Mouse (Mus musculus) cortical plate, adult 2 months (tissue): ENCODE results near the gene Emid1. TPM values are rescaled to one million over a fixed set of nuclear protein-coding genes. Genes with fewer than 3 reads are reported as not detected.

Source experiments
- H3K27ac ChIP-seq: fragments of 200-500 bp; 2 replicates; pipeline ENCODE4 v1.5.1; 2012; ENCODE audit warnings: low read length, control low read depth, inconsistent platforms; ENCODE audit not compliant: insufficient read depth
- H3K4me1 ChIP-seq: fragments of 200-500 bp; 2 replicates; pipeline ENCODE4 v1.6.1; 2011; ENCODE audit warnings: low read length; ENCODE audit not compliant: control insufficient read depth, insufficient read depth
- H3K4me3 ChIP-seq: fragments of 200-500 bp; 2 replicates; pipeline ENCODE4 v1.5.1; 2011; ENCODE audit warnings: mild to moderate bottlenecking, low read length, control low read depth; ENCODE audit not compliant: insufficient read depth
- CTCF ChIP-seq: fragments of 200-500 bp; IDR thresholded peaks from 2 replicates; pipeline ENCODE4 v1.5.1; 2011; ENCODE audit warnings: mild to moderate bottlenecking, control low read depth, low read length; ENCODE audit not compliant: insufficient read depth; ENCODE audit errors: extremely low read depth
- POLR2A ChIP-seq: fragments of 200-500 bp; IDR thresholded peaks from 2 replicates; pipeline ENCODE4 v1.6.1; 2011; ENCODE audit warnings: mild to moderate bottlenecking, low read length, control low read depth; ENCODE audit not compliant: insufficient read depth; ENCODE audit errors: extremely low read depth
- polyA plus RNA-seq: library from polyadenylated mRNA; depleted of rRNA; stranded (reverse); fragments of >200 nt; gene quantifications from 2 replicates; pipeline ENCODE4 v1.2.3, GENCODE M21; 2012; rRNA removed

Emid1 gene
- polyA plus RNA-seq: 8.1 and 9.9 TPM in 2 replicates

DNA sequence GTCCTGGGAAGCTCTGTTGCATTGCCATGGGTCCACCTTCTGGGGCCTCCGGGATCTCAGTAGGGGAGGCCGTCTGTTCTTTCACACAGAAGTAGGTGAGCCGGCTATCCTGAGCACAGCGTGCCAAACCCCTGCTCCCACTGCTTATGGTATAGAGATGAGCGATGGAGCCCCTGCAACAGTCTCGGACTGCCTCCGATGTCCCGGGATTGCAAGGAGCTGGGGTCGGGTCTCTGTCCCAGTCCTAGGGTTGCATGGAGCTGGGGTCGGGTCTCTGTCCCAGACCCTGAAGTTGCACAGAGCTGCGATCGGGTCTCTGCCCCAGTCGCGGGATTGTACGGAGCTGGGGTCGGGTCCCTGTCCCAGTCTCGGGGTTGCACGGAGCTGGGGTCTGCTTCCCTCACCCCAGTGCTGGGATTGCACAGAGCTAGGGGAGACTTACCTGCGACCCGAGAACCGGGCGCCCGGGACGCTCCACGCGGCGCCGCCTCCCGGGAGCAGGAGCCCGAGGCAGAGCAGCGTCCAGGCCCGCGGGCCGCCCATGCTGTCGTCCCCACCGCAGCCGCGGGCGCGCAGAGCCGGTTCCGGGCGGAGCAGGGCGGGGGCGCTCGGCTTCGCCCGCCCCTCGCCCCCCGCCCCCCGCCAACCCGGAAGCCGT, at the start of gene Emid1:
Gene Emid1, minus strand, starts transcription at position 578 of the 658 bp plus-strand sequence.
- no peak within 1 kb of the TSS for H3K27ac ChIP-seq
- no peaks in the 10 kb centered on the region for H3K4me1 ChIP-seq
- H3K4me3 ChIP-seq: peak within 1 kb of the TSS; percentile 22; the same call in 1 of the 2 replicates
- TF ChIP-seq CTCF: no peak
- TF ChIP-seq POLR2A: no peak

DNA sequence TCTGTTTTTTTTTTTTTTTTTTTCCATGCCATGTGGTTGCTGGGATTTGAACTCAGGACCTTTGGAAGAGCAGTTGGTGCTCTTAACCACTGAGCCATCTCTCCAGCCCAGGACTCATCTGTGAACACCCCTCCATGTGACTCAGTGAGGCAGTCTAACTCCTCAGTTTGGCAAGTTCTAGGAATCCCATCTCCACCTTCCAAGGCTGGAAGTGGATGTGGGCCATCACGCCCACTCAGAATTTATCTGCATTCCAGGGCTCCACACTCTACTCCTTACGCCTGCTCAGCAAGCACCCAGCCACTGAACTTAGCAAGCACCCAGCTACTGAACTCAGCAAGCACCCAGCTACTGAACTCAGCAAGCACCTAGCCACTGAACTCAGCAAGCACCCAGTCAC, 47.8 kb upstream of the Emid1 start:
- no peak for TF ChIP-seq CTCF
- no peak for TF ChIP-seq POLR2A
- Histone ChIP-seq H3K27ac (no peak overlapping the region), H3K4me1 (no peaks in the 10 kb centered on the region), H3K4me3 (no peak overlapping the region)

DNA sequence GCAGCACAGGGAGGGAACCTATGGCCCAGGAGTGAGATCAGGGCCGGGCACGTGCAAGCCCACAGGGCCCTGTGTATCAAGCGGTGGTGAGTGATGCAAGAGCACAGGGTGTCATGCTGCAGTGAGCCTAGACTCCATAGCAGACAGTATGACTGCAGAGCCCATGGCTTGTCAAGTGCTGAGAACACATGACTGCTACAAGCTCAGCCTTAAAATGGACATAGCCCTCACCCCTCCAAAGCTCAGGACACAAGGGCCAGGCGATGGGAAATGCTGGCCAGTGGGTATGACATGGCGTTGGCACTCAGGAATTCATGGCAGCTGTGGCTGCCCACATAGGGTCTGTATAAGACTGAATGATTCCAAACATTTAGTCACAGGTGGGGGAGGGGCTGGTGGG, 45.0 kb upstream of the Emid1 start:
- no peaks in the 10 kb centered on the region for H3K4me1 ChIP-seq
- TF ChIP-seq POLR2A: no peak
- TF ChIP-seq CTCF: no peak

DNA sequence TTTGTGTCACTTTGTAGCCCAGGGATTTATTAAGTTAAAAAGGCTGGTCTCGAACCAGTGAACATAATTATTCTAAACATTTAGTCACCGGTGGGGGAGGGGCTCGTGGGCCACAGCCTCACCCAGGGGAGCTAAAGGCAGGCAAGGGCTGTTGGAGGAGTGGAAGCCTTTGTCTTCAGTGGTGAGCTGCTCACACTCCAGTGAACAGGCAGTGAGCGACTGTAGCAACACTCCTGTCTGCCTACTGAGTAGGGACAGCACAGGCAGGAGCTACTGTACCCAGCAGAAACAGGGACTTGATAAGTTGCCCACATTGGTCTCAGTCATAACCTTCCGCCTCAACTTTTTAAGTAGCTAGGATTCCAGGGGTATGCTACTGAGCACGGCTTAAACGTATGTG, 44.5 kb upstream of the Emid1 start:
- Histone ChIP-seq H3K4me1 (no peaks in the 10 kb centered on the region), H3K4me3 (no peak overlapping the region), H3K27ac (no peak overlapping the region)
- TF ChIP-seq POLR2A: no peak
- no peak for TF ChIP-seq CTCF

More for the DNA sequence above, 45.0 kb upstream of the Emid1 start:
- Histone ChIP-seq H3K4me3 (no peak overlapping the region), H3K27ac (no peak overlapping the region)

DNA sequence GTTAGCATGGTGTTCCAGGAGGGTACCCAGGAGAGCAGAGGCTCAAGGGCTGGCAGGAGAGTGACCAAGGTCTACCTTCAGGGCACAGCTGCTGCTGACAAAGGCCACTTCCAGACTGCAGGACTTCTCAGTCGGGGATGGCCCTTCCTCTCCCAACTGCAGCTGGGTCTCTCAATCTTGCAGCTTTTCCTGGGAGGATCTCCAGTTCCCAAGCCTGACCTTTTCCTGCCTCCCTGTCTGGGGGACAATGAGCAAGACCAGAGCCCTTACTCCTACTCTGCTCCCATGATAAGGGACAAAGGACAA, 41.5 kb upstream of the Emid1 start:
- no peak overlapping the region for H3K27ac ChIP-seq
- TF ChIP-seq CTCF: no peak
- TF ChIP-seq POLR2A: no peak
- H3K4me3 ChIP-seq: no peak overlapping the region
- no peaks in the 10 kb centered on the region for H3K4me1 ChIP-seq

DNA sequence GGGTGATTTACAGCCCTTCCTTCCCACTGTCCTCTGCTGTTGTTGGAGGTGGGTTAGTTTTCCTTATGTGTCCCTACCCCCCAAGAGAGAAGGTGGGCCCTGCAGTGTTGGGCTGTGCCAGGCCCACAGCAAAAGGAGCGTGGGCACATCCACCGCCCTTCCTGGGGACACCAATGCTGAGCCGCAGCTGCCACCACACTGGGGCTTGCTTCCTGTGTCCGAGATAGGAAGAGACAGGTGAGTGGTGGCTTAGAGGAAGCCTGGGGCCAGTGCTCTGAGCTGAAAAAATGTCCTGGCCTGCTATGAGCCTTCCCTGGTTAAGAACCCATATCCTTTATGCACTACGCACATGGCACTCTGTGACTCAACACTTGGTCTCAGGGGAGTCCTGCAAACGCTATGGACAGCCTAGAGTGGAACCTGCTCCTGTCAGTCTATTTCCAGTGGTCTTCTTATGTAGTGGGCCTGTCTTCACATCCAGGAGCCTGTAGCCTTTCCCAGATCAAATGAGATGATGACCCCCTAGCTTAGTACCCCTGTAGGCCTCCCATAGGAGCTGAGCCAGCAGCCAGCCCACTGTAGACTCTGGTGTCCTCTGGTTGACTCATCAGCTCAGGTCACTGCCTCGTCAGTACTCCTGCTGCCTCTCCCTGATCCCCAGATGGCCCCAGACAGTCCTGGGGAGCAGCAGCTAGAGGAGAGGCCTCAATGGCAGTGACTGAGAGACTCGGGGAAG, 41.0 kb upstream of the Emid1 start:
- Histone ChIP-seq H3K4me1 (no peaks in the 10 kb centered on the region), H3K27ac (no peak overlapping the region), H3K4me3 (no peak overlapping the region)
- TF ChIP-seq POLR2A (no peak), CTCF (no peak)

DNA sequence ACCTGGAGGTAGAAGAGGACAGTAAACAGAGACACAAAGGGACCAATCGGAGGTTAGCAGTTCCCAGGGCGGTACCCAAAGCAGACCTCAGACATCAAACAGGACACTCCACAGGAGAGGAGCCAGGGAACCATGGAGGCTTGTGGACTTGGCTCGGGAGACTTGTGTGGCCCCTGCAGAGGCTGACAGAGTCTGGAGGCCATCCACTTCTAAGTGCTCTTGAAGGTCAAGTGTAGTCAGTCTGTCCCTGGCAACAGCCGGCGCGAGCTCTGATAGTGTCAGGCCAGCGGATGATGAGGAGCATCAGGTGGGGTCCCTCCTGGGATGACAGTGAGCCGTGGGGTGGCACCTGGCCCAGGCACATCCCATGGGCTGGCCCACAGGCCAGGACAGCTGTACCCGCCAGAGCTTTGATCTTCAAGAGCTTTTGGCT, 40.0 kb upstream of the Emid1 start:
- Histone ChIP-seq H3K27ac (no peak overlapping the region), H3K4me3 (no peak overlapping the region), H3K4me1 (no peaks in the 10 kb centered on the region)
- TF ChIP-seq CTCF: no peak
- TF ChIP-seq POLR2A: no peak

DNA sequence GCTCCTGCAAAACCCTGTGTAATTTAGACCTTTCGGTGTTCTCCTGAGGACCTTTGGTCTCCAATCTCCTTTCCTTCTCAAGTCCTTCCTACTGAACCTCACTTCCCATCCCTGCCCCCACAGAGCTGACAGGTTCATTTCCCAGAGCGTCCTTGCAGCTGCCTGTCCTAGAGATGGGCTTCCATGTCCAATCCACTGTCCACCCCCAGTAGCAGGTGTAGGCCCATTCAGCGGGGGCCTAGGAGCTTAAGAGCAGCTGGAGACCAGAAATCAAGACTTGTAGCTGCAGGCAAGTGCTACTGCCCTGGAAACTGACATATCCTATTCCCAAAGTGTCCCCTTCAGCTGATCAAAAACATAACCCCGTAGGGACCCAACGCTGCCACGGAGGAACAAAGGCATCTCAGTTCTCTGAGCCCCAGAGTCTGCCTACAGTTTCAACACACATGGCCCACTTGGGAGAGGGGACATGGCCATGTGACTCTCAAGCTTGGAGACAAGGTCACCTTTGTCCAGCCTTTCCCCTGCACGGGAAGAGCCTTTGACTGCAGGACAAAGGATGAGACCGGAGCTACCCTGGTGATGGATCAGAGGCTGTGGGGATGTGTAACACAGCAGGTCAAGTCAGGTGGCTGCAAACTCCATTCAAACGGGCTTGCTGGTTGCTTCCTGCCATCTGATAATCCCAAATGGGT, 37.3 kb upstream of the Emid1 start:
- H3K4me1 ChIP-seq: no peaks in the 10 kb centered on the region
- no peak for TF ChIP-seq POLR2A
- no peak for TF ChIP-seq CTCF
- no peak overlapping the region for H3K27ac ChIP-seq
- no peak overlapping the region for H3K4me3 ChIP-seq

DNA sequence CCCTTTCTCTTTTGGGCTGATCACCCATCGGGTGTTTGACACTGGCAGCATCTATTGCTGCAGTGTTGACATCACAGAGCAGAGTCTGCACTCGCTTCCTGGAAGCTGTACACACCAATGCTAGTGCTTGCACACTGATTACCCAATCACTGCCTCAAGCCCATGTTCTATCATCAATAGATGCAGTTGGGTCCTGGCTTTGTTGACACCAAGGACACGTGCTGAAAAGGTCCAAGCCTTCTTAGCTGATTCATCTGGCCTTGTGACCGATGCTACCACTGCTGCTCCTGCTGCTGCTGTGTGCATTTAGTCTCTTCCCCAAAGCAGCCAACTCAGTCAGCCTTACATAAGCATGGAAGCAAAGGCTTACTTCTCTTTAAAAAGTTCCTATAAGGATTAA, 36.1 kb upstream of the Emid1 start:
- Histone ChIP-seq H3K27ac (no peak overlapping the region), H3K4me1 (no peaks in the 10 kb centered on the region), H3K4me3 (no peak overlapping the region)
- TF ChIP-seq CTCF: no peak
- no peak for TF ChIP-seq POLR2A
